Mouse (Mus musculus) forebrain, embryonic 11.5 days (tissue): ENCODE data around the gene Slc25a1. TPM values are rescaled to one million over a fixed set of nuclear protein-coding genes. Genes with fewer than 3 reads are reported as not detected.

ENCODE experiments used
- ATAC-seq: fragments of 200-750 bp; cut with Nextera tagmentation; replicated peaks from 2 replicates; pipeline ENCODE4 v1.8.0; 2017; ENCODE audit warnings: moderate TSS enrichment; ENCODE audit not compliant: low FRiP score
- DNase-seq: peaks from one replicate; pipeline ENCODE4 v3.0.0-alpha.2; 2017; ENCODE audit warnings: low spot score
- H3K27ac ChIP-seq: fragments of 300-500 bp; sonication (generic); 2 replicates; pipeline ENCODE4 v1.5.1; 2014; ENCODE audit warnings: low read depth, low read length
- H3K27me3 ChIP-seq: fragments of 300-500 bp; sonication (generic); 2 replicates; pipeline ENCODE4 v1.6.1; 2014; ENCODE audit warnings: mild to moderate bottlenecking, low read length, mixed read lengths; ENCODE audit not compliant: control insufficient read depth, insufficient read depth
- H3K36me3 ChIP-seq: fragments of 300-500 bp; sonication (generic); 2 replicates; pipeline ENCODE4 v1.6.1; 2014; ENCODE audit warnings: mild to moderate bottlenecking, low read length, moderate library complexity, mixed read lengths; ENCODE audit not compliant: control insufficient read depth, insufficient read depth
- H3K4me1 ChIP-seq: fragments of 300-500 bp; sonication (generic); replicated peaks from 2 replicates; pipeline ENCODE4 v1.6.1; 2014; ENCODE audit warnings: low read length, mixed read lengths; ENCODE audit not compliant: control insufficient read depth, insufficient read depth
- H3K4me2 ChIP-seq: fragments of 300-500 bp; sonication (generic); 2 replicates; pipeline ENCODE4 v1.6.1; 2014; ENCODE audit warnings: low read depth, mild to moderate bottlenecking, low read length, moderate library complexity, mixed read lengths; ENCODE audit not compliant: severe bottlenecking
- H3K4me3 ChIP-seq: fragments of 300-500 bp; sonication (generic); 2 replicates; pipeline ENCODE4 v1.5.1; 2014; ENCODE audit warnings: low read depth, low read length
- H3K9ac ChIP-seq: fragments of 300-500 bp; sonication (generic); 2 replicates; pipeline ENCODE4 v1.6.1; 2014; ENCODE audit warnings: low read length
- H3K9me3 ChIP-seq: fragments of 300-500 bp; sonication (generic); 2 replicates; pipeline ENCODE4 v1.6.1; 2016; ENCODE audit warnings: low read length, mixed read lengths; ENCODE audit not compliant: control insufficient read depth
- WGBS: fragments of 180-500 bp; shearing (Covaris S2); extraction: QIAGEN DNeasy Blood & Tissue Kit; methylation state at CpG from one replicate; pipeline ENCODE4 v1.1.7; 2014; 5-methylcytosine and 5-hydroxymethylcytosine counted together
- polyA plus RNA-seq: library from polyadenylated mRNA; unstranded; fragments of >200 nt; fragmentation: Nextera tagmentation; extraction: Ambion mirVana; gene quantifications from 2 replicates; pipeline ENCODE4 v1.2.1, GENCODE M21; 2014

The Slc25a1 gene
- polyA plus RNA-seq, 1 experiment from 2014 or later: 105 TPM

DNA sequence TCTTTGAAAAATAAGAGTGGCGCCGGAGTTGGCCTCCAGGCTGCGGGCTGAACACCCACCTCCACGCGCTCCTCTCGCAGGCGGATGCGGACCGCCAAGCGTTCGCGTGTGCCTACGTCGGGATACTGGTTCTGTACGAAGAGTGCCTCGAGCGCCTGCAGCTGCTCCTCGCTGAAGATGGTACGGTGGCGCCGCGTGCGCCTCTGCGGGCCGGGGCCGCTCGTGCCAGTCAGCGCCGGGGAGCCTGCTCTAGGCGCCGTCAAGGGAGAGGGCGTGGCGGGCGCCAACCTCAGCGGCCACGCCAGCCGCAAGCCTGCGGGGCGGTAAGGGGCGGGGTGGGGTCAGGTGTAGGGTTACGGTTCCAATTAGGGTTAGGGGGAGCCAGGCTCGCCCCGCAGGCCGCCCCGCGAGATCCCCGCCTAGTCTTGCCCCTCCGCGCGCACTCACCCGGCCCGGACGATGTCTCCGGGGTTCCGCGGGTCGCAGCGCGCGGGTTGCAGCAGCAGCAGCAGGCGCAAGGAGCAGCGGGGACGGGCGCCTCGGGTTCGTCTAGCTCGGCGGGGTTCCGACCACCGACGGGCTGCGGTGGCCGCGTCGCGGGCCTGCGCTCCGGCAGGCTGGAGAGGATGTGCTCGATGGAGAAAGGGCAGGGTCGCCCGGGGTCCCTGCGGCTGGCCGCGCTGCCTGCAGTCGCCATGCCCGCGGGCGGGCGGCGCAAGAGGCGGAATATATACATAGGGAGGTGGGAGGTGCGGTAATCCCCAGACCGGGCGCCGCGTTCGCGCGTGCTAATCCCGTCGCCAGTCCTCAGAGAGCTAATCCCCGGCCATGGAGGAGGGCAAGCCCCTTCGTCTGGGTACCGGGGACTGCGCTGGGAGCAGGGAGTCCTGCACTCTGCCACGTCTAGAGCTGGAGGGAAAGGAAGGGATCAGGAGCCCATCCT is 13.4 kb downstream of the Slc25a1 start, which contains the start of gene Gsc2:
Gene Gsc2, minus strand, starts transcription at position 753 of the 943 bp plus-strand sequence.
- H3K9ac ChIP-seq: peak within 1 kb of the TSS; percentile 27; the same call in 1 of the 2 replicates
- no peak for ATAC-seq

DNA sequence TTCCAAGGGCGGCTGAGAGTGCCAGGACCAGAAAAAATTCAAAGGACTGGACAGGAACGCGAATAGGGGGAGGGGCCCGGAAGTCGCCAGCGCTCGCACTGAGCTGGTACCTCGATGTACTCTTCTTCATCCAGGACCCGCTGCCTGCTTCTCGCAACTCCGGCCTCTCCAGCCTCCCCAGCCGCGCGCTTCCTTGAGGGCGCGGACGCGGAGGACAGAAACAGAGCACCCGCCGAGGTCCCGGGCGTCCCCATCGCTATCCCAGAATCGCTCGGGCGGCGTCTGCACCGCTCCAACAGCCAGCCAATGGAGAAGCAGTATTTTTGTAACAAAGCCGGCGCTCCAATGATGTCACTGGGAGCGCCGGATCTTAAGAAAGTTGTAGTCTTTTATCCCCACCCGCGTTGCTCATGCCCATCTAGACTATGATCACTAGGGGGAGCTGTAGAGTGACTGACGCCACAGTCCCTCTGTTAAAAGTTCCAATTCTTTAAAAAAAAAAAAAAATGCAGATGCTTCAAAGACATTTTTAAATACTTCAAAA is 16.9 kb downstream of the Slc25a1 start, which contains the start of gene Ess2:
Gene Ess2, minus strand, starts transcription at position 297 of the 544 bp plus-strand sequence.
- Histone ChIP-seq H3K9me3 (no peaks in the 10 kb centered on the region), H3K27ac (peak within 1 kb of the TSS; percentile 65; the same call in 1 of the 2 replicates), H3K36me3 (no peaks in the 10 kb centered on the region; the same call in 1 of the 2 replicates), H3K9ac (peak within 1 kb of the TSS; percentile 92), H3K4me1 (peaks cover 12% of the 10 kb centered on the region; the same call in 1 of the 2 replicates), H3K4me2 (peak within 1 kb of the TSS; percentile 92), H3K4me3 (peak within 1 kb of the TSS; percentile 80), H3K27me3 (peaks cover 43% of the 10 kb centered on the region)
- DNase-seq (peak; percentile 91), ATAC-seq (peak; percentile 97)
- WGBS: 0% methylated on average over 35 of the region's 35 CpGs

More for the DNA sequence above, 13.4 kb downstream of the Slc25a1 start, which contains the start of gene Gsc2:
- H3K27ac ChIP-seq: no peak within 1 kb of the TSS
- peaks cover 12% of the 10 kb centered on the region; the same call in 1 of the 2 replicates for H3K4me1 ChIP-seq
- H3K4me2 ChIP-seq: peak within 1 kb of the TSS; percentile 47
- H3K36me3 ChIP-seq: no peaks in the 10 kb centered on the region
- peaks cover 54% of the 10 kb centered on the region for H3K27me3 ChIP-seq
- peak; percentile 71 for DNase-seq
- peak within 1 kb of the TSS; percentile 32 for H3K4me3 ChIP-seq
- under 1% methylated on average over 95 of the region's 106 CpGs for whole genome bisulfite sequencing
- no peaks in the 10 kb centered on the region for H3K9me3 ChIP-seq

DNA sequence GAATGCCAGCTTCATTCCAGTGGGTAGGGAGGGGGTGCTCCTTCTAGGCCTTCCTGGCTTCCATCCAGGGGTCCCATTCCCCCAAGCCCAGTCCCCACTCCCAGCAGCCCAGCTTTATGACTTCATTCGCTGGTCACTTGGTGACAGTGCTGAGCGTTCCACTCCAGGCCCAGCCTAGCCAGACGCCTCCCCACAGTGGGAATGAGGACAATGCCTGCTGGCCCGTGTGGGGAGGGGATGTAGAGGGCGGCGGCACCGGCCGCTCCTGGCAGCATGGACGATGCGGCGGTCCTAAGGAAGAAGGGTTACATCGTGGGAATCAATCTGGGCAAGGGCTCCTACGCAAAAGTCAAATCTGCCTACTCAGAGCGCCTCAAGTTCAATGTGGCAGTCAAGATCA is 29.6 kb downstream of the Slc25a1 start, which contains the start of the genes Dgcr2 and Tssk2:
Gene Dgcr2, minus strand, starts transcription at position 101 of the 400 bp plus-strand sequence.
Gene Tssk2, plus strand, starts transcription at position 176 of the 400 bp plus-strand sequence.
- no peak within 1 kb of the TSS for H3K4me3 ChIP-seq
- H3K9me3 ChIP-seq: no peaks in the 10 kb centered on the region
- H3K4me1 ChIP-seq: no peaks in the 10 kb centered on the region
- H3K36me3 ChIP-seq: peaks cover 16% of the 10 kb centered on the region; the same call in 1 of the 2 replicates
- H3K9ac ChIP-seq: no peak within 1 kb of the TSS
- H3K27ac ChIP-seq: no peak within 1 kb of the TSS
- WGBS: 92% methylated on average over 14 of the region's 14 CpGs
- H3K4me2 ChIP-seq: no peak within 1 kb of the TSS
- no peaks in the 10 kb centered on the region for H3K27me3 ChIP-seq
- DNase-seq (peak; percentile 38), ATAC-seq (no peak)

DNA sequence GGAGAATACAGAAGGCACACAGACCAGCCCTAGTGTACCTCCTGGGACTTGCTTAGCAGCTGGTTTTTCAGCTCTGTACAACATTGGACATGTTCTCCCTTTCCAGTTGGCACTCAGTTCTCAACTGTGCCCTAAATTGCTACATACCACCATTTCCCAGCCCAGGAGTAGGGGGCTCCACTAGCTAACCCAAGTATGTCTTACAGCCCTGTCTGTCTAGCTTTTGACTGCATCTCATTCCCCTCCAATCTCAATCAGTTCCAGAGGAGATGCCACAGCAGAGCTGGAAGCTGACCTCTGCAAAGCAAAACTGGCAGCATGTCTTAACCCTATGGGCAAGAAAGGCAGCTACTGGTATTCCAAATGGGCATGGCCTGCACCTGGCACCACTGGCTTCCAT is 31.9 kb downstream of the Slc25a1 start:
- Histone ChIP-seq H3K36me3 (peaks cover 3% of the 10 kb centered on the region; the same call in 1 of the 2 replicates), H3K9ac (no peak overlapping the region), H3K4me1 (no peaks in the 10 kb centered on the region), H3K4me2 (no peak overlapping the region), H3K9me3 (no peaks in the 10 kb centered on the region), H3K4me3 (no peak overlapping the region), H3K27ac (no peak overlapping the region), H3K27me3 (no peaks in the 10 kb centered on the region)
- ATAC-seq (no peak), DNase-seq (peak; percentile 27)

DNA sequence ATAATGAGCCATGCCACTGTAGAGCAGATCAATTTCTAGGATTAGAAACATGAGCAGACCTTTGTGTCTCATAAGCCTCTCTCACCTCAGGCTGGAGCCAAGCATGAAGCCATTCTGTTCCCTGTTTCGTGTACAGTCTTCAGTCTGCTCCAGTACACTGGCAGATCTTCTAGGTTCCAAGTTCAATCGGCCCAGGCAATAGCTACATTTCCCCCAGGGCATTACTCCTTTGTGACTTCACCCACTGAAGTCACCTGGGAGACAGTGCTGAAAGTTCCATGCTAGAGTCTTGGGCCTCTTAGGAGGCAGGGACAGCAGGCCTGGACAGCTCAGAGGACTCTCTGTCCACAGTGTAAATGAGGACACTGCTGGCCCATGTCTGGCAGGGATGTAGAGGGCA is 34.1 kb downstream of the Slc25a1 start, which contains the start of gene Tssk1:
Gene Tssk1, plus strand, starts transcription at position 301 of the 400 bp plus-strand sequence.
- Histone ChIP-seq H3K36me3 (no peaks in the 10 kb centered on the region), H3K9ac (no peak within 1 kb of the TSS), H3K27me3 (no peaks in the 10 kb centered on the region), H3K4me2 (no peak within 1 kb of the TSS), H3K27ac (no peak within 1 kb of the TSS), H3K4me3 (no peak within 1 kb of the TSS), H3K9me3 (no peaks in the 10 kb centered on the region), H3K4me1 (peaks cover 6% of the 10 kb centered on the region; the same call in 1 of the 2 replicates)
- DNase-seq (no peak), ATAC-seq (no peak)
- WGBS: 84% methylated on average over 2 of the region's 2 CpGs

DNA sequence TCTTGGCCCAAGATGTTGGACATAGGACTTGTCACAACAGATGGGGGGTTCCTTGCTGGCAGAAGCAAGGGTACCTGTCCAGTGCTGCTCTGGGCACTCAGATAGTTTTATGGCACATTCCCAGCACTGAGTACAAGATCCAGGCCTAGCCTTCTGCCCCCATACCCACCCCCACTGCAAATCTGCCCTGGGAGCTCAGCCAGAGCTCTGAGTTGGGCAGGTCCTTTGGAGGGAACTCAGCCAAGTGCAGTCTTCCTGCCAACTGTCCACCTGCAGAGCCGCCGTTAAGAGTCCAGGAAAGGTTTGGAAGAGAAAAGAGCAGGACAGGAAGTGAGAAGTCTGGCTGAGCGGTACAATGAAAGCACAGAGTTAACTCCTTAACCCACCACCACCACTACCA is 35.4 kb downstream of the Slc25a1 start:
- Histone ChIP-seq H3K36me3 (no peaks in the 10 kb centered on the region), H3K4me3 (no peak overlapping the region), H3K27ac (no peak overlapping the region), H3K4me2 (no peak overlapping the region), H3K9me3 (no peaks in the 10 kb centered on the region), H3K9ac (no peak overlapping the region), H3K4me1 (peaks cover 6% of the 10 kb centered on the region; the same call in 1 of the 2 replicates), H3K27me3 (no peaks in the 10 kb centered on the region)
- WGBS: 86% methylated on average over 3 of the region's 3 CpGs
- ATAC-seq (no peak), DNase-seq (no peak)

DNA sequence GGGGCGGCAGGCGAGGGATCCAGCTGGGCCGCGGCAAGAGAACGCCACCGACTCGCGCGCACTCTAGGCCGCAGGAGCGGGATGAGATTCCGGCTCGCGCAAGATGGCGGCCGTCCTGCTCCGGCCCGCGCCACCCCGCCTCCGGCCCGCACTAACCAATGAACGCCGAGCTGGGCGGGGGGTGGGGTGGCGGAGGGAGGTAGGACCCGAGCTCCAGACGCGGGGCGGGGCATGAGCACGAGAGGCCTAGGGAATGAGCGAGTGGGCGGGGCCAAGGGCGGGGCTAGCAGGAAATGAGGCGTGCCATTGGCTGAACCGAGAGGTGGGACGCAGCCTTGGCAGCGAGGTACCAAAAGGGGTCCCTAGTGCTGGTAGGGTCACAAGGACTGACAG is 36.5 kb downstream of the Slc25a1 start, which contains the start of gene Gm20518:
Gene Gm20518, minus strand, starts transcription at position 105 of the 393 bp plus-strand sequence.
- peak; percentile 98 for ATAC-seq
- H3K4me3 ChIP-seq: peak within 1 kb of the TSS; percentile 94
- peak; percentile 100 for DNase-seq
- H3K36me3 ChIP-seq: no peaks in the 10 kb centered on the region
- WGBS: under 1% methylated on average over 38 of the region's 38 CpGs
- H3K4me2 ChIP-seq: peak within 1 kb of the TSS; percentile 85
- no peaks in the 10 kb centered on the region for H3K9me3 ChIP-seq
- H3K9ac ChIP-seq: peak within 1 kb of the TSS; percentile 98
- H3K27ac ChIP-seq: peak within 1 kb of the TSS; percentile 85
- H3K4me1 ChIP-seq: peaks cover 6% of the 10 kb centered on the region; the same call in 1 of the 2 replicates
- H3K27me3 ChIP-seq: no peaks in the 10 kb centered on the region

DNA sequence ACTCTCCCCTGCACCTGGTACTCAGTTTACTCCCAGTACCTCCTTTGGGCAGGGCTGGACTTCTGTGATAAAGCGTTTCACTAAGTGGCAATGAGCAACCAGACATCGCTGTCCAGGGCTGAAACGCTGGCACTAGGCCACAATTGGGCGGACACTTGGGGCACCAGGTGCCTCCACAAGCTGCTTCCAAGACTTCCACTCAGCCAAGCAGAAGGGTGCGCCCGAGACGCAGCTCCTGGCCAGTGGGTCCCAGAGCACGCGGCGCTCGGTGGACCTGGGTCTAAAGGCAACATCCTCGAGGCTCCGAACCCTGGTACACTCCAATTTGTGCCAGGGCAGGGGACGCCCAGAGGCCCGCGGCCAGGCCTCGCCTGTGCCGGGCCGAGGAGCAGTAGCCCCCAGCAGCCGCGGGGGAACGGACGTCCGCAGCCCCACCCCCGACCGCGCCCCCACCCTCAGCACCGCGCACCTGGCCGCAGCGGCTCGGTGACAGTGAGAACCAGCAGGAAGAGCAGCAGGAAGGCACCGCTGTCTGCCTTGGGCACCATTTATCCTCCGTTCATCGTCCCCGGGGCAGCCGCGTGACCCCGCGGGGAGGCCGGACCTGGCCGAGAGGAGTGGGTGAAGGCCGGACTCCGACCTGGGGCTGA is 37.0 kb downstream of the Slc25a1 start:
- Histone ChIP-seq H3K4me1 (peaks cover 7% of the 10 kb centered on the region; the same call in 1 of the 2 replicates), H3K9me3 (no peaks in the 10 kb centered on the region), H3K36me3 (no peaks in the 10 kb centered on the region), H3K27me3 (no peaks in the 10 kb centered on the region), H3K27ac (peak overlapping the region; percentile 85), H3K9ac (peak overlapping the region; percentile 98), H3K4me2 (peak overlapping the region; percentile 85), H3K4me3 (peak overlapping the region; percentile 94)
- 0% methylated on average over 44 of the region's 44 CpGs for WGBS
- ATAC-seq (peak; percentile 70), DNase-seq (peak; percentile 76)
